Mouse (Mus musculus): ENCODE measurements around the gene Poc1a.
A peak's percentile ranks its signal among the peaks of the same experiment; 100 is the strongest.

GRCm38 (mm10) chr9:106274652-106275180 lies 6.1 kb upstream of the Poc1a start:
- TF ChIP-seq MEF2A (IDR thresholded peaks at IDR 0.05; ENCODE audit: borderline replicate concordance, low read depth, low read length) (no peak), CTCF (conservative IDR thresholded peaks at IDR 0.05 in 1 of 2, IDR thresholded peaks at IDR 0.05 in 1 of 2; ENCODE audit: low read depth in 2 of 2, low read length in 2 of 2) (no peak), GABPA (IDR thresholded peaks at IDR 0.05; ENCODE audit: insufficient replicate concordance, low read depth, low read length) (no peak), TCF12 (IDR thresholded peaks at IDR 0.05; ENCODE audit: low read depth, low read length) (no peak), CHD1 (IDR thresholded peaks at IDR 0.05; ENCODE audit: low read depth, low read length) (no peak), JUND (conservative IDR thresholded peaks at IDR 0.05; ENCODE audit: low read depth, low read length) (0 out of 2 replicates have a peak, but pooled peaks have one; percentile 9)
